Mouse (Mus musculus): ENCODE results near the gene Ppfibp1. TPM values are rescaled to one million over a fixed set of nuclear protein-coding genes. Genes with fewer than 3 reads are reported as not detected.
A peak's percentile ranks its signal among the peaks of the same experiment; 100 is the strongest.

Gene Ppfibp1
- polyA plus RNA-seq, 1 experiment from 2014 or later = 15.2 TPM

DNA sequence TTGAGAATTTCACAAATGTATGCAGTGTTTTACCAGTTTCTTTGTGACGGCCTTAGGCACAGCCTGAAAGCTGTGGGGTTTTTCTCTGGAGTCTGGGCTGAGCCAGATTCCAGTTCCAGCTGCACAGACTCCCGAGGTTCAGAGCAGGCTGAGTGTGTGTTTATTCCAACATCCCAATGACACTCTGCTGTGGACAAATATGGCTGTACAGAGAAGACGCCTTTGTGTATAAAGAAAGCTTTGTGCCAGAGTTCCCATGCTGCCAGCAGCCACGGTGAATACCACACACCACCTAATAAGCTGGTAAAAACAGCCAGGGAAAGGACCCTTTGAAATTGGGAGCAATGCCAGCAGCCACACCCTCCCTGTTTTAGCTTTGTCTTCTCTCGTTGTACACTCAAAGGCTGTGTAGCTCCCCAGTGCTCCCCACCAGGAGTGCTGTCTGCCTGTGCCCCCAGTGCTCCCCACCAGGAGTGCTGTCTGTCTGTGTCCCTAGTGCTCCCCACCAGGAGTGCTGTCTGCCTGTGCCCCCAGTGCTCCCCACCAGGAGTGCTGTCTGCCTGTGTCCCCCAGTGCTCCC is 187.6 kb downstream of the Ppfibp1 start:
- Histone ChIP-seq H3K36me3 (peaks cover 31% of the 10 kb centered on the region), H3K9me3 (no peaks in the 10 kb centered on the region), H3K4me1 (replicated peaks) (no peaks in the 10 kb centered on the region), H3K27ac (replicated peaks) (peak overlapping the region; percentile 7; the same call in 1 of the 2 replicates), H3K4me2 (no peak overlapping the region), H3K9ac (no peak overlapping the region), H3K27me3 (no peaks in the 10 kb centered on the region), H3K4me3 (no peak overlapping the region)
- WGBS = 46% methylated on average over 5 of the region's 5 CpGs
- ATAC-seq (ENCODE audit: low read depth) = no peak

GRCm38 (mm10) chr6:147076878-147077277 is 188.6 kb downstream of the Ppfibp1 start:
- no peak for ATAC-seq (ENCODE audit: low read depth)
- H3K27ac ChIP-seq (replicated peaks) = no peak overlapping the region
- no peak overlapping the region for H3K9ac ChIP-seq
- no peaks in the 10 kb centered on the region for H3K9me3 ChIP-seq
- no peaks in the 10 kb centered on the region for H3K4me1 ChIP-seq (replicated peaks)
- H3K27me3 ChIP-seq = no peaks in the 10 kb centered on the region
- H3K36me3 ChIP-seq = peaks cover 22% of the 10 kb centered on the region
- 72% methylated on average over 8 of the region's 8 CpGs for WGBS
- H3K4me2 ChIP-seq = no peak overlapping the region
- H3K4me3 ChIP-seq = no peak overlapping the region

DNA sequence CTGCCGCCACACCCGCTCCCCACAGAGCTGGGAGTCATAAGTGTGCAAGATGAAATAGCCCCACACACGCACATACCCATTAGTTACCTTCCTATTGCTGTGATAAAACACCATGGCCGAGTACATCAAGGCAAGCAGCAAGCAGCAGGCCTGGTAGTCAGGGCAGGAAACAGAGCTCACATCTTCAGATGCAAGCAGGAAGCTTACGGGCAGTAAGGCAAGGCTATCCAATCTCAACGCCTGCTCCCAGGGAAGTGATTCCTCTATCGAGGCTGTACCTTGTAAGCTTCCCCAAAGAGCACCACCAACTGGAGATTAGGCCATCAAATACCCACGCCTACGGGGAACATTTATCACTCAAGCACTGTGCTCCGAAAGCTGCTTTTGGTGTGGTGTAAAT is 191.6 kb downstream of the Ppfibp1 start:
- Histone ChIP-seq H3K4me3 (no peak overlapping the region), H3K9me3 (no peaks in the 10 kb centered on the region), H3K4me1 (replicated peaks) (no peaks in the 10 kb centered on the region), H3K4me2 (no peak overlapping the region), H3K9ac (no peak overlapping the region), H3K27ac (replicated peaks) (no peak overlapping the region), H3K27me3 (no peaks in the 10 kb centered on the region), H3K36me3 (peaks cover 3% of the 10 kb centered on the region; the same call in 1 of the 2 replicates)
- WGBS = 91% methylated on average over 10 of the region's 10 CpGs
- no peak for ATAC-seq (ENCODE audit: low read depth)

Other genes with a start within 250 kb of the Ppfibp1 start
- 134 and 139 TPM in 2 replicates for gene Med21, start 245.9 kb upstream of the Ppfibp1 start, polyA plus RNA-seq (2015; fragmentation: Nextera tagmentation; extraction: Ambion mirVana)
- 31.1 and 31.2 TPM in 2 replicates for gene Tm7sf3, start 245.7 kb upstream of the Ppfibp1 start, polyA plus RNA-seq (2015; fragmentation: Nextera tagmentation; extraction: Ambion mirVana)
- gene Stk38l, start 163.5 kb upstream of the Ppfibp1 start, polyA plus RNA-seq (2015; fragmentation: Nextera tagmentation; extraction: Ambion mirVana) = 15.1 and 16.0 TPM in 2 replicates
- 1.8 and 2.5 TPM in 2 replicates for gene Arntl2, start 92.4 kb upstream of the Ppfibp1 start, polyA plus RNA-seq (2015; fragmentation: Nextera tagmentation; extraction: Ambion mirVana)
- not detected in 2 replicates for gene Smco2, start 38.4 kb upstream of the Ppfibp1 start, polyA plus RNA-seq (2015; fragmentation: Nextera tagmentation; extraction: Ambion mirVana)
- 0.14 TPM in 1 of 2 replicates, not detected in the other for gene 1700034J05Rik, start 65.9 kb downstream of the Ppfibp1 start, polyA plus RNA-seq (2015; fragmentation: Nextera tagmentation; extraction: Ambion mirVana)
- gene Rep15, start 144.1 kb downstream of the Ppfibp1 start, polyA plus RNA-seq (2015; fragmentation: Nextera tagmentation; extraction: Ambion mirVana) = 0.33 and 0.59 TPM in 2 replicates
- 73.2 and 80.5 TPM in 2 replicates for gene Mrps35, start 154.3 kb downstream of the Ppfibp1 start, polyA plus RNA-seq (2015; fragmentation: Nextera tagmentation; extraction: Ambion mirVana)
- 0.26 and 0.40 TPM in 2 replicates for gene Mansc4, start 198.5 kb downstream of the Ppfibp1 start, polyA plus RNA-seq (2015; fragmentation: Nextera tagmentation; extraction: Ambion mirVana)
- 5.6 and 7.6 TPM in 2 replicates for gene Klhl42, start 202.9 kb downstream of the Ppfibp1 start, polyA plus RNA-seq (2015; fragmentation: Nextera tagmentation; extraction: Ambion mirVana)